Mouse (Mus musculus) ES-E14 (cell line): Measurements from ENCODE around the gene Inf2.

Experiments
- CHD2 ChIP-seq: IDR thresholded peaks from 2 replicates; pipeline ENCODE4 v1.6.1; 2014; ENCODE audit warnings: mild to moderate bottlenecking, low read depth, low read length, inconsistent platforms
- HCFC1 ChIP-seq: IDR thresholded peaks from 2 replicates; pipeline ENCODE4 v1.6.1; 2012; ENCODE audit warnings: low read length, inconsistent platforms, borderline replicate concordance; ENCODE audit not compliant: insufficient read depth
- MAFK ChIP-seq: IDR thresholded peaks from 2 replicates; pipeline ENCODE4 v1.6.1; 2014; ENCODE audit warnings: mild to moderate bottlenecking, low read depth, low read length, inconsistent platforms; ENCODE audit not compliant: insufficient read depth
- ZC3H11A ChIP-seq: IDR thresholded peaks from 2 replicates; pipeline ENCODE4 v1.6.1; 2012; ENCODE audit warnings: low read depth, mild to moderate bottlenecking, inconsistent platforms, low read length, borderline replicate concordance
- ZNF384 ChIP-seq: IDR thresholded peaks from 2 replicates; pipeline ENCODE4 v1.6.1; 2012; ENCODE audit warnings: low read depth, low read length, inconsistent platforms

DNA sequence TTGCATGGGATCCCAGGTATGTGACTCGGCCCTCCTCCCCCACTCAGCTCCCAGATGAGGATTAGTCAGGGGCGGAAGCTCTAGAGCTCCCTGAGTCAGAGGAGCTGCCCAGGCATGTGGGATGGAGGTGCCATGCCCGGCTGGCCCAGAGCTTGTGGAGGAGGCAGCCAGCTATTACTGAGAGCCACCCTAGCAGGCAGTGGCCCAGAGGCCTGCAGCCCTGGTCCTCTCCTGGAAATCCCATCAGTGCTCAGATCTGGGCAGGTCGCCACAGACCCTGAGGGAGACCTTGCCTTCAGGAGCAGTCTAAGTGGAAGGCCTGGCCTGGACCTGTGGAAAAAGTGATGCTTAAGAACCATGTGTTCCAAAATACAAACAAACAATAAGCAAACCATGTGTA lies 7.0 kb downstream of the Inf2 start:
- TF ChIP-seq CHD2 (no peak), ZNF384 (no peak), HCFC1 (no peak), ZC3H11A (no peak), MAFK (no peak)
